Mouse (Mus musculus) liver, embryonic 14.5 days (tissue): ENCODE results near the gene Pck2. TPM values are rescaled to one million over a fixed set of nuclear protein-coding genes. Genes with fewer than 3 reads are reported as not detected.

ENCODE experiments used
- ATAC-seq: fragments of 200-750 bp; cut with Nextera tagmentation; 2 replicates; pipeline ENCODE4 v1.8.0; 2017; ENCODE audit warnings: moderate number of reproducible peaks, mild to moderate bottlenecking, moderate library complexity; ENCODE audit not compliant: insufficient read depth
- DNase-seq, 3 experiments: peaks; one replicate each; pipeline ENCODE4 v3.0.0-alpha.2; 2012 to 2013; ENCODE audit warnings: low read depth in 3 of 3, low spot score in 3 of 3
- H3K27ac ChIP-seq: fragments of 300-500 bp; sonication (generic); 2 replicates; pipeline ENCODE4 v1.5.1; 2014; ENCODE audit warnings: moderate library complexity, mild to moderate bottlenecking, control low read depth, inconsistent platforms
- H3K27me3 ChIP-seq: fragments of 300-500 bp; sonication (generic); 2 replicates; pipeline ENCODE4 v1.6.1; 2014; ENCODE audit warnings: mild to moderate bottlenecking, low read length, moderate library complexity; ENCODE audit not compliant: control insufficient read depth, insufficient read depth
- H3K36me3 ChIP-seq: fragments of 300-500 bp; sonication (generic); replicated peaks from 2 replicates; pipeline ENCODE4 v1.6.1; 2014; ENCODE audit warnings: low read depth; ENCODE audit not compliant: control insufficient read depth, insufficient read depth
- H3K4me1 ChIP-seq, 2 experiments: fragments of 200-500 bp in 1 of 2; fragments of 300-500 bp in 1 of 2; sonication (generic) in 1 of 2; replicated peaks; 2 replicates each; pipeline ENCODE4 v1.6.1; 2012 to 2014; ENCODE audit warnings: antibody characterized with exemption in 1 of 2, inconsistent platforms in 1 of 2, low read length in 1 of 2; ENCODE audit not compliant: control insufficient read depth in 2 of 2, insufficient read depth in 2 of 2
- H3K4me2 ChIP-seq: fragments of 300-500 bp; sonication (generic); 2 replicates; pipeline ENCODE4 v1.6.1; 2014; ENCODE audit warnings: low read depth, mild to moderate bottlenecking, control low read depth, moderate library complexity
- H3K4me3 ChIP-seq, 2 experiments: fragments of 200-500 bp in 1 of 2; fragments of 300-500 bp in 1 of 2; sonication (generic) in 1 of 2; 2 replicates each; pipeline ENCODE4 v1.5.1; 2012 to 2014; ENCODE audit warnings: low read depth in 2 of 2, low read length in 2 of 2, mild to moderate bottlenecking in 2 of 2, control low read depth in 1 of 2, inconsistent platforms in 1 of 2, moderate library complexity in 1 of 2; ENCODE audit not compliant: insufficient read depth in 1 of 2
- H3K9ac ChIP-seq: fragments of 300-500 bp; sonication (generic); replicated peaks from 2 replicates; pipeline ENCODE4 v1.6.1; 2014; ENCODE audit warnings: mild to moderate bottlenecking, control low read depth, moderate library complexity
- H3K9me3 ChIP-seq: fragments of 300-500 bp; sonication (generic); 2 replicates; pipeline ENCODE4 v1.6.1; 2016; ENCODE audit warnings: low read length, mixed read lengths; ENCODE audit not compliant: control insufficient read depth
- CTCF ChIP-seq: IDR thresholded peaks from 2 replicates; pipeline ENCODE4 v1.5.1; 2016; ENCODE audit warnings: antibody characterized with exemption, low read depth, control low read depth
- EP300 ChIP-seq: IDR thresholded peaks from 2 replicates; pipeline ENCODE4 v1.6.1; 2016; ENCODE audit warnings: antibody characterized with exemption, low read depth
- WGBS: fragments of 180-500 bp; shearing (Covaris S2); extraction: QIAGEN DNeasy Blood & Tissue Kit; methylation state at CpG from one replicate; pipeline ENCODE4 v1.1.7; 2014; ENCODE audit not compliant: insufficient replicate concordance; 5-methylcytosine and 5-hydroxymethylcytosine counted together
- polyA plus RNA-seq, 2 experiments: library from polyadenylated mRNA; depleted of rRNA in 1 of 2; stranded (reverse) in 1 of 2; unstranded in 1 of 2; fragments of >200 nt; fragmentation: Nextera tagmentation in 1 of 2; extraction: Ambion mirVana in 1 of 2; gene quantifications; 2 replicates each; pipeline versions ENCODE4 v1.2.1 to v1.2.3; 2012 to 2014

Gene Pck2
- polyA plus RNA-seq, 2 experiments: 15.6 to 21.9 TPM

- H3K27me3 ChIP-seq: no peaks in the 10 kb centered on the region
- ATAC-seq: no peak
- TF ChIP-seq CTCF: no peak
- TF ChIP-seq EP300: no peak
- peaks cover 36% of the 10 kb centered on the region for H3K36me3 ChIP-seq
- no peak overlapping the region for H3K4me3 ChIP-seq
- 91% methylated on average over 9 of the region's 9 CpGs for WGBS
- no peak overlapping the region for H3K27ac ChIP-seq
- no peaks in the 10 kb centered on the region for H3K9me3 ChIP-seq
- H3K9ac ChIP-seq: no peak overlapping the region
- no peak overlapping the region for H3K4me2 ChIP-seq
- no peak for DNase-seq
- peaks cover 13 to 21% of the 10 kb centered on the region in 2 experiments for H3K4me1 ChIP-seq
These were observed 4.3 kb downstream of the Pck2 start for GRCm38 (mm10) chr14:55544334-55544733.

- Histone ChIP-seq H3K9me3 (no peaks in the 10 kb centered on the region), H3K4me1 (peaks cover 0 to 4% of the 10 kb centered on the region in 2 experiments; a peak in 3 of 4 replicates), H3K4me3 (no peak overlapping the region), H3K9ac (no peak overlapping the region), H3K27ac (no peak overlapping the region), H3K27me3 (no peaks in the 10 kb centered on the region), H3K4me2 (no peak overlapping the region), H3K36me3 (peaks cover 28% of the 10 kb centered on the region)
- 83% methylated on average over 6 of the region's 6 CpGs for WGBS
- no peak for TF ChIP-seq EP300
- TF ChIP-seq CTCF: no peak
- ATAC-seq: no peak
- no peak for DNase-seq
These were observed 10.1 kb downstream of the Pck2 start for GRCm38 (mm10) chr14:55550191-55550590.

GRCm38 (mm10) chr14:55551347-55551746 lies 11.3 kb downstream of the Pck2 start:
- Histone ChIP-seq H3K27ac (no peak overlapping the region), H3K9ac (no peak overlapping the region), H3K9me3 (no peaks in the 10 kb centered on the region), H3K27me3 (no peaks in the 10 kb centered on the region), H3K4me2 (no peak overlapping the region), H3K36me3 (peaks cover 25% of the 10 kb centered on the region), H3K4me3 (no peak overlapping the region), H3K4me1 (peaks cover 3 to 9% of the 10 kb centered on the region in 2 experiments)
- no peak for TF ChIP-seq CTCF
- no peak for TF ChIP-seq EP300
- ATAC-seq (no peak), DNase-seq (no peak)
- 70% methylated on average over 5 of the region's 5 CpGs for WGBS

- H3K4me3 ChIP-seq: no peak overlapping the region
- H3K27me3 ChIP-seq: no peaks in the 10 kb centered on the region
- TF ChIP-seq EP300 (no peak), CTCF (no peak)
- 80% methylated on average over 8 of the region's 8 CpGs for WGBS
- no peak overlapping the region for H3K4me2 ChIP-seq
- H3K27ac ChIP-seq: no peak overlapping the region
- H3K9ac ChIP-seq: no peak overlapping the region
- DNase-seq: no peak
- ATAC-seq: no peak
- H3K4me1 ChIP-seq: peaks cover 4 to 12% of the 10 kb centered on the region in 2 experiments
- H3K9me3 ChIP-seq: no peaks in the 10 kb centered on the region
- H3K36me3 ChIP-seq: peaks cover 25% of the 10 kb centered on the region
These were observed 11.7 kb downstream of the Pck2 start for GRCm38 (mm10) chr14:55551794-55552193.

GRCm38 (mm10) chr14:55554635-55555034 lies 14.6 kb downstream of the Pck2 start:
- Histone ChIP-seq H3K27ac (no peak overlapping the region), H3K4me1 (peaks cover 25 to 29% of the 10 kb centered on the region in 2 experiments), H3K27me3 (no peaks in the 10 kb centered on the region), H3K36me3 (peaks cover 2% of the 10 kb centered on the region), H3K4me3 (no peak overlapping the region), H3K9me3 (no peaks in the 10 kb centered on the region), H3K4me2 (no peak overlapping the region), H3K9ac (no peak overlapping the region)
- ATAC-seq: no peak
- no peak for TF ChIP-seq EP300
- no peak for TF ChIP-seq CTCF
- DNase-seq: no peak

GRCm38 (mm10) chr14:55555788-55556187 lies 15.7 kb downstream of the Pck2 start:
- H3K27ac ChIP-seq: no peak overlapping the region
- H3K36me3 ChIP-seq: no peaks in the 10 kb centered on the region
- ATAC-seq (no peak), DNase-seq (no peak)
- no peak overlapping the region for H3K4me3 ChIP-seq
- WGBS: 58% methylated on average over 3 of the region's 3 CpGs
- peaks cover 25 to 29% of the 10 kb centered on the region in 2 experiments for H3K4me1 ChIP-seq
- H3K27me3 ChIP-seq: no peaks in the 10 kb centered on the region
- no peak overlapping the region for H3K4me2 ChIP-seq
- H3K9ac ChIP-seq: no peak overlapping the region
- H3K9me3 ChIP-seq: no peaks in the 10 kb centered on the region
- TF ChIP-seq EP300: no peak
- no peak for TF ChIP-seq CTCF
